Mouse (Mus musculus): ENCODE data around the gene Cbr4. TPM values are rescaled to one million over a fixed set of nuclear protein-coding genes. Genes with fewer than 3 reads are reported as not detected.
A peak's percentile ranks its signal among the peaks of the same experiment; 100 is the strongest.

Cbr4 gene
- polyA plus RNA-seq (2014; fragmentation: Nextera tagmentation; extraction: Ambion mirVana) = 24.8 and 29.5 TPM in 2 replicates

DNA sequence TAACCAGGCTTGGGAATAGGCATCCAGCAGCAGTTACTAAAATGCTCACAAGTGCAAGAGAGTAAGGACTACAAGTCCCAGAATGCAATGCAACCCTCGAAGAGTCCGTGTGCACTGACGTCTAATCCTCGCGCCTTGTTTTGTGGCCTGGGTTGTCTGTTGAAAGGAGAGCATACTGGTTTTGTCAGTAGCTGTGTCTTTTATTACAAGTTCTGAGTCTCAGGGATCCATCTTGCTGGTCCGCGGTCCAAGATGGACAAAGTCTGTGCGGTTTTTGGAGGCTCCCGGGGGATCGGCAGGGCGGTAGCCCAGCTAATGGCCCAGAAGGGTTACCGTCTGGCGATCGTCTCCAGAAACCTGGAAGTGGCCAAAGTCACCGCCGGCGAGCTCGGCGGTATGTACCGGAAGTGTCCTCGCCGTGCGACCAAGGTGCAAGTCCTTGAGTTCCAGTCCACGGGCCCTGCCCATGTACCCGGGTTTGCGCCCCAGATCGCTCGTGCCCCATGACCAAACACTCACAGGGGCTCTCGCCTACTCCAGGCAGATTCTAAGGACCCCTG, at the start of gene Cbr4:
TSS of gene Cbr4 (plus strand) at position 138 of the 560 bp plus-strand sequence.
- DNase-seq (ENCODE audit: low spot score) (peak; percentile 88), ATAC-seq (ENCODE audit: insufficient number of reproducible peaks, low FRiP score, low TSS enrichment, low read depth) (peak; percentile 91)
- no peaks in the 10 kb centered on the region for H3K36me3 ChIP-seq (ENCODE audit: control insufficient read depth, insufficient read depth, low read length)
- H3K27ac ChIP-seq (replicated peaks; ENCODE audit: low read depth, low read length) = peak within 1 kb of the TSS; percentile 60
- H3K9me3 ChIP-seq (ENCODE audit: control insufficient read depth, low read length) = no peaks in the 10 kb centered on the region
- peak within 1 kb of the TSS; percentile 62 for H3K4me3 ChIP-seq (ENCODE audit: low read depth, low read length)
- H3K4me2 ChIP-seq (ENCODE audit: low read depth, severe bottlenecking) = peak within 1 kb of the TSS; percentile 71
- H3K27me3 ChIP-seq (ENCODE audit: control insufficient read depth, insufficient read depth, low read length) = no peaks in the 10 kb centered on the region
- H3K4me1 ChIP-seq (ENCODE audit: control insufficient read depth, insufficient read depth, low read length) = no peaks in the 10 kb centered on the region
- WGBS = under 1% methylated on average over 29 of the region's 29 CpGs
- H3K9ac ChIP-seq (ENCODE audit: low read length) = peak within 1 kb of the TSS; percentile 77

DNA sequence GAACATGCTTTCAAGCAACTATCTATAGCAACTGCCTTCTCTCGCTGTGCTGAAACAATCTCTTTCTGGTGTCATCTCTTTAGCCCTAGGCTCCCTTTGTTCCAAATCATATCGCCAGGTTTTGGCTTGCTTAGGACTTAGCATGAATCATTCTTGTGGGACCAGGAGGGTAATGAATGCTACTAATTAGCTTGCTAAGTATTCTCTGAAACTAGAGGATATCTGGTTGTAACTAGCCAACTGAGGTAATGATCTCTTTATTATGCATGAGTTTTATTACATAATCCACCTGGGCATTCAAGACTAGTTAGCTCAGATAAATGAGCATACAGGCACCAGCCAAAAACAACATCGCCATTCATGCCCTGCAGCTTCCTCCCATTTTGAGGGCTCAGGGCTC, 44.5 kb upstream of the Cbr4 start:
- ATAC-seq (ENCODE audit: insufficient number of reproducible peaks, low FRiP score, low TSS enrichment, low read depth) = no peak
- Histone ChIP-seq H3K36me3 (ENCODE audit: control insufficient read depth, insufficient read depth, low read length) (no peaks in the 10 kb centered on the region), H3K4me1 (ENCODE audit: control insufficient read depth, insufficient read depth, low read length) (no peaks in the 10 kb centered on the region), H3K27me3 (ENCODE audit: control insufficient read depth, insufficient read depth, low read length) (no peaks in the 10 kb centered on the region), H3K4me3 (ENCODE audit: low read depth, low read length) (no peak overlapping the region), H3K4me2 (ENCODE audit: low read depth, severe bottlenecking) (no peak overlapping the region), H3K9ac (ENCODE audit: low read length) (no peak overlapping the region), H3K9me3 (ENCODE audit: control insufficient read depth, low read length) (no peaks in the 10 kb centered on the region), H3K27ac (replicated peaks; ENCODE audit: low read depth, low read length) (no peak overlapping the region)
- DNase-seq (ENCODE audit: low spot score) = no peak
- 92% methylated on average over 3 of the region's 3 CpGs for WGBS

- no peak for ATAC-seq (ENCODE audit: insufficient number of reproducible peaks, low FRiP score, low TSS enrichment, low read depth)
- 45% methylated on average over 3 of the region's 3 CpGs for WGBS
- no peak overlapping the region for H3K4me3 ChIP-seq (ENCODE audit: low read depth, low read length)
Observed at GRCm38 (mm10) chr8:61444358-61444757, 43.2 kb upstream of the Cbr4 start.

GRCm38 (mm10) chr8:61446329-61446728, 41.2 kb upstream of the Cbr4 start:
- no peaks in the 10 kb centered on the region for H3K9me3 ChIP-seq (ENCODE audit: control insufficient read depth, low read length)
- no peaks in the 10 kb centered on the region for H3K4me1 ChIP-seq (ENCODE audit: control insufficient read depth, insufficient read depth, low read length)
- H3K27ac ChIP-seq (replicated peaks; ENCODE audit: low read depth, low read length) = no peak overlapping the region
- no peaks in the 10 kb centered on the region for H3K36me3 ChIP-seq (ENCODE audit: control insufficient read depth, insufficient read depth, low read length)
- ATAC-seq (ENCODE audit: insufficient number of reproducible peaks, low FRiP score, low TSS enrichment, low read depth) (no peak), DNase-seq (ENCODE audit: low spot score) (no peak)
- H3K4me3 ChIP-seq (ENCODE audit: low read depth, low read length) = no peak overlapping the region
- 47% methylated on average over 15 of the region's 15 CpGs for WGBS
- H3K27me3 ChIP-seq (ENCODE audit: control insufficient read depth, insufficient read depth, low read length) = no peaks in the 10 kb centered on the region
- H3K9ac ChIP-seq (ENCODE audit: low read length) = no peak overlapping the region
- H3K4me2 ChIP-seq (ENCODE audit: low read depth, severe bottlenecking) = no peak overlapping the region

More at GRCm38 (mm10) chr8:61444358-61444757, 43.2 kb upstream of the Cbr4 start:
- no peak overlapping the region for H3K9ac ChIP-seq (ENCODE audit: low read length)
- no peak overlapping the region for H3K27ac ChIP-seq (replicated peaks; ENCODE audit: low read depth, low read length)
- H3K27me3 ChIP-seq (ENCODE audit: control insufficient read depth, insufficient read depth, low read length) = no peaks in the 10 kb centered on the region
- no peak overlapping the region for H3K4me2 ChIP-seq (ENCODE audit: low read depth, severe bottlenecking)
- H3K36me3 ChIP-seq (ENCODE audit: control insufficient read depth, insufficient read depth, low read length) = no peaks in the 10 kb centered on the region
- H3K4me1 ChIP-seq (ENCODE audit: control insufficient read depth, insufficient read depth, low read length) = no peaks in the 10 kb centered on the region
- no peaks in the 10 kb centered on the region for H3K9me3 ChIP-seq (ENCODE audit: control insufficient read depth, low read length)
- DNase-seq (ENCODE audit: low spot score) = no peak

DNA sequence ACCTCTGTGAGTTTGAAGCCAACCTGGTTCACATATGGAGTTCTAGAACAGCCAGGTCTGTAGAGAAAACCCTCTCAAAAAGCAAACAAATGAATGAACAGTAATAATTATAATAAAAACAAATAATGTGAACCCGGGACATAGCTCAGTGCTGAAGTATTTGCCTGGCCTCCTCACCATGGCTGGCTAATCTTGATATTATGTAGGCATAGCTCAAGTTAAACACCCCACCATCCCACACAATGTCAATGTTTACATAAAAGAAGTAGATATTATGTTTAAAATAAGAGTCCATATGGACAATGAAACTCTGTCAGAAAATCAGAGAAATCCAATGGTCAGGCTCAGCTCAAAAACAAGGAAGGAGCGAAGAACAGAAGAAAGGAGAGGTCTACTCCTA, 39.4 kb upstream of the Cbr4 start:
- no peaks in the 10 kb centered on the region for H3K9me3 ChIP-seq (ENCODE audit: control insufficient read depth, low read length)
- DNase-seq (ENCODE audit: low spot score) (no peak), ATAC-seq (ENCODE audit: insufficient number of reproducible peaks, low FRiP score, low TSS enrichment, low read depth) (no peak)
- H3K4me2 ChIP-seq (ENCODE audit: low read depth, severe bottlenecking) = no peak overlapping the region
- H3K27ac ChIP-seq (replicated peaks; ENCODE audit: low read depth, low read length) = no peak overlapping the region
- no peaks in the 10 kb centered on the region for H3K4me1 ChIP-seq (ENCODE audit: control insufficient read depth, insufficient read depth, low read length)
- 85% methylated on average over 2 of the region's 2 CpGs for WGBS
- no peaks in the 10 kb centered on the region for H3K27me3 ChIP-seq (ENCODE audit: control insufficient read depth, insufficient read depth, low read length)
- H3K4me3 ChIP-seq (ENCODE audit: low read depth, low read length) = no peak overlapping the region
- H3K36me3 ChIP-seq (ENCODE audit: control insufficient read depth, insufficient read depth, low read length) = no peaks in the 10 kb centered on the region
- no peak overlapping the region for H3K9ac ChIP-seq (ENCODE audit: low read length)

- no peak overlapping the region for H3K4me3 ChIP-seq (ENCODE audit: low read depth, low read length)
- WGBS = 70% methylated on average over 5 of the region's 5 CpGs
Observed at GRCm38 (mm10) chr8:61448881-61449280, 38.7 kb upstream of the Cbr4 start.

GRCm38 (mm10) chr8:61450916-61451575, 36.5 kb upstream of the Cbr4 start:
- ATAC-seq (ENCODE audit: insufficient number of reproducible peaks, low FRiP score, low TSS enrichment, low read depth) (no peak), DNase-seq (ENCODE audit: low spot score) (no peak)
- Histone ChIP-seq H3K27me3 (ENCODE audit: control insufficient read depth, insufficient read depth, low read length) (no peaks in the 10 kb centered on the region), H3K36me3 (ENCODE audit: control insufficient read depth, insufficient read depth, low read length) (no peaks in the 10 kb centered on the region), H3K9me3 (ENCODE audit: control insufficient read depth, low read length) (no peaks in the 10 kb centered on the region), H3K4me3 (ENCODE audit: low read depth, low read length) (no peak overlapping the region), H3K9ac (ENCODE audit: low read length) (no peak overlapping the region), H3K27ac (replicated peaks; ENCODE audit: low read depth, low read length) (no peak overlapping the region), H3K4me1 (ENCODE audit: control insufficient read depth, insufficient read depth, low read length) (no peaks in the 10 kb centered on the region), H3K4me2 (ENCODE audit: low read depth, severe bottlenecking) (no peak overlapping the region)
- 88% methylated on average over 9 of the region's 9 CpGs for WGBS

More at GRCm38 (mm10) chr8:61448881-61449280, 38.7 kb upstream of the Cbr4 start:
- no peak overlapping the region for H3K4me2 ChIP-seq (ENCODE audit: low read depth, severe bottlenecking)
- DNase-seq (ENCODE audit: low spot score) = no peak
- no peak overlapping the region for H3K27ac ChIP-seq (replicated peaks; ENCODE audit: low read depth, low read length)
- H3K4me1 ChIP-seq (ENCODE audit: control insufficient read depth, insufficient read depth, low read length) = no peaks in the 10 kb centered on the region
- no peaks in the 10 kb centered on the region for H3K9me3 ChIP-seq (ENCODE audit: control insufficient read depth, low read length)
- H3K9ac ChIP-seq (ENCODE audit: low read length) = no peak overlapping the region
- no peak for ATAC-seq (ENCODE audit: insufficient number of reproducible peaks, low FRiP score, low TSS enrichment, low read depth)
- no peaks in the 10 kb centered on the region for H3K36me3 ChIP-seq (ENCODE audit: control insufficient read depth, insufficient read depth, low read length)
- H3K27me3 ChIP-seq (ENCODE audit: control insufficient read depth, insufficient read depth, low read length) = no peaks in the 10 kb centered on the region

GRCm38 (mm10) chr8:61451721-61452337, 35.7 kb upstream of the Cbr4 start:
- no peaks in the 10 kb centered on the region for H3K4me1 ChIP-seq (ENCODE audit: control insufficient read depth, insufficient read depth, low read length)
- no peak overlapping the region for H3K4me3 ChIP-seq (ENCODE audit: low read depth, low read length)
- no peak overlapping the region for H3K4me2 ChIP-seq (ENCODE audit: low read depth, severe bottlenecking)
- ATAC-seq (ENCODE audit: insufficient number of reproducible peaks, low FRiP score, low TSS enrichment, low read depth) = no peak
- no peaks in the 10 kb centered on the region for H3K36me3 ChIP-seq (ENCODE audit: control insufficient read depth, insufficient read depth, low read length)
- no peaks in the 10 kb centered on the region for H3K27me3 ChIP-seq (ENCODE audit: control insufficient read depth, insufficient read depth, low read length)
- H3K27ac ChIP-seq (replicated peaks; ENCODE audit: low read depth, low read length) = no peak overlapping the region
- H3K9ac ChIP-seq (ENCODE audit: low read length) = no peak overlapping the region
- H3K9me3 ChIP-seq (ENCODE audit: control insufficient read depth, low read length) = no peaks in the 10 kb centered on the region
- DNase-seq (ENCODE audit: low spot score) = no peak
- 64% methylated on average over 8 of the region's 8 CpGs for WGBS
